8 mouse cellular contexts compared by ENCODE assay signal in genomic region chr4:132732148-132732684, GRCm38 (mm10). TPM values are rescaled to one million over a fixed set of nuclear protein-coding genes. Genes with fewer than 3 reads are reported as not detected.
DNase-seq lines count a peak whose midpoint lies in the region; ATAC-seq and TF ChIP-seq lines count a peak whose summit lies in the region.

Xkr8 (minus strand) TSS chr4:132732546.

- TF ChIP-seq POLR2A in testis, adult 2 months (IDR thresholded peaks at IDR 0.05; ENCODE audit: control insufficient read depth, low read depth, low read length) = peak; percentile 84

- no peaks in the 10 kb centered on the region for H3K27me3 ChIP-seq in heart, embryonic 13.5 days (replicated peaks)
- no peaks in the 10 kb centered on the region for H3K27me3 ChIP-seq in kidney, postnatal 0 days (ENCODE audit: insufficient read depth, low read length)
- no peaks in the 10 kb centered on the region for H3K27me3 ChIP-seq in liver, embryonic 16.5 days (ENCODE audit: control insufficient read depth, insufficient read depth, low read depth, low read length)
- H3K27me3 ChIP-seq in neural tube, embryonic 12.5 days (replicated peaks) = no peaks in the 10 kb centered on the region
- no peaks in the 10 kb centered on the region for H3K27me3 ChIP-seq in testis, adult 2 months (ENCODE audit: control insufficient read depth, insufficient read depth, low read length)

- H3K36me3 ChIP-seq in heart, embryonic 13.5 days = peaks cover 10% of the 10 kb centered on the region; the same call in 1 of the 2 replicates
- H3K36me3 ChIP-seq in kidney, postnatal 0 days (ENCODE audit: insufficient read depth, low read length) = no peaks in the 10 kb centered on the region
- H3K36me3 ChIP-seq in liver, embryonic 16.5 days (ENCODE audit: control insufficient read depth, insufficient read depth) = no peaks in the 10 kb centered on the region
- H3K36me3 ChIP-seq in neural tube, embryonic 12.5 days = peaks cover 9% of the 10 kb centered on the region
- H3K36me3 ChIP-seq in testis, adult 2 months (ENCODE audit: control insufficient read depth, insufficient read depth, low read length) = no peaks in the 10 kb centered on the region; the same call in 1 of the 2 replicates

- peak; percentile 45; the same call in 1 of the 2 replicates for TF ChIP-seq CTCF in kidney, postnatal 0 days (IDR thresholded peaks at IDR 0.05; ENCODE audit: low read depth)
- TF ChIP-seq CTCF in testis, adult 2 months (IDR thresholded peaks at IDR 0.05; ENCODE audit: control insufficient read depth, insufficient read depth, insufficient replicate concordance, low read depth, low read length) = peak; percentile 34; the same call in 1 of the 2 replicates

- no peaks in the 10 kb centered on the region for H3K9me3 ChIP-seq in heart, embryonic 13.5 days
- H3K9me3 ChIP-seq in kidney, postnatal 0 days (replicated peaks; ENCODE audit: low read length) = no peaks in the 10 kb centered on the region
- H3K9me3 ChIP-seq in liver, embryonic 16.5 days (replicated peaks; ENCODE audit: control insufficient read depth, low read length) = no peaks in the 10 kb centered on the region
- no peaks in the 10 kb centered on the region for H3K9me3 ChIP-seq in neural tube, embryonic 12.5 days

- peak within 1 kb of the TSS; percentile 82 for H3K9ac ChIP-seq in heart, embryonic 13.5 days
- H3K9ac ChIP-seq in kidney, postnatal 0 days (ENCODE audit: low read depth, low read length) = peak within 1 kb of the TSS; percentile 56
- peak within 1 kb of the TSS; percentile 51 for H3K9ac ChIP-seq in liver, embryonic 16.5 days (ENCODE audit: low read depth, low read length)
- peak within 1 kb of the TSS; percentile 68 for H3K9ac ChIP-seq in neural tube, embryonic 12.5 days

- peak; percentile 96 for DNase-seq in kidney, postnatal 0 days (ENCODE audit: low spot score)

- H3K4me2 ChIP-seq in heart, embryonic 13.5 days = peak within 1 kb of the TSS; percentile 97
- H3K4me2 ChIP-seq in kidney, postnatal 0 days (ENCODE audit: low read length) = peak within 1 kb of the TSS; percentile 88
- H3K4me2 ChIP-seq in liver, embryonic 16.5 days (ENCODE audit: low read depth, low read length) = peak within 1 kb of the TSS; percentile 88
- peak within 1 kb of the TSS; percentile 83 for H3K4me2 ChIP-seq in neural tube, embryonic 12.5 days (replicated peaks)

- H3K4me1 ChIP-seq in brown adipose tissue, adult 24 weeks (ENCODE audit: control insufficient read depth, insufficient read depth, insufficient read length, low read length) = 0 out of 2 replicates have a peak, but pooled peaks cover 3% of the 10 kb centered on the region
- peaks cover 11% of the 10 kb centered on the region for H3K4me1 ChIP-seq in heart, embryonic 13.5 days
- H3K4me1 ChIP-seq in kidney, postnatal 0 days (replicated peaks; ENCODE audit: insufficient read depth, low read length) = no peaks in the 10 kb centered on the region
- peaks cover 23% of the 10 kb centered on the region for H3K4me1 ChIP-seq in liver, embryonic 16.5 days (ENCODE audit: control insufficient read depth, low read depth, low read length)
- peaks cover 5% of the 10 kb centered on the region; the same call in 1 of the 2 replicates for H3K4me1 ChIP-seq in neural tube, embryonic 12.5 days
- peaks cover 29% of the 10 kb centered on the region for H3K4me1 ChIP-seq in testis, adult 2 months (ENCODE audit: control insufficient read depth, insufficient read depth, low read length)

- peak within 1 kb of the TSS; percentile 68 for H3K4me3 ChIP-seq in brown adipose tissue, adult 24 weeks (ENCODE audit: insufficient read depth, low read depth, low read length)
- H3K4me3 ChIP-seq in heart, embryonic 13.5 days = peak within 1 kb of the TSS; percentile 70
- peak within 1 kb of the TSS; percentile 56 for H3K4me3 ChIP-seq in kidney, postnatal 0 days (replicated peaks; ENCODE audit: low read depth, low read length)
- peak within 1 kb of the TSS; percentile 66 for H3K4me3 ChIP-seq in liver, embryonic 16.5 days (ENCODE audit: low read depth, low read length)
- peak within 1 kb of the TSS; percentile 54 for H3K4me3 ChIP-seq in neural tube, embryonic 12.5 days
- peak within 1 kb of the TSS; percentile 96 for H3K4me3 ChIP-seq in testis, adult 2 months (ENCODE audit: control insufficient read depth, low read depth, low read length)

- no peak within 1 kb of the TSS for H3K27ac ChIP-seq in brown adipose tissue, adult 24 weeks (replicated peaks; ENCODE audit: low read depth, low read length)
- H3K27ac ChIP-seq in heart, embryonic 13.5 days (replicated peaks) = no peak within 1 kb of the TSS; the same call in 1 of the 2 replicates
- no peak within 1 kb of the TSS for H3K27ac ChIP-seq in kidney, postnatal 0 days
- H3K27ac ChIP-seq in liver, embryonic 16.5 days (ENCODE audit: low read length) = no peak within 1 kb of the TSS
- H3K27ac ChIP-seq in neural tube, embryonic 12.5 days = no peak within 1 kb of the TSS
- H3K27ac ChIP-seq in testis, adult 2 months (ENCODE audit: control insufficient read depth, insufficient read depth, low read depth, low read length) = peak within 1 kb of the TSS; percentile 81

- WGBS in heart, embryonic 13.5 days = 1% methylated on average over 34 of the region's 34 CpGs
- whole genome bisulfite sequencing in kidney, postnatal 0 days = 2% methylated on average over 34 of the region's 34 CpGs
- 1% methylated on average over 34 of the region's 34 CpGs for WGBS in liver, embryonic 16.5 days (ENCODE audit: insufficient replicate concordance)
- 3% methylated on average over 34 of the region's 34 CpGs for WGBS in neural tube, embryonic 12.5 days

- peak; percentile 91 for ATAC-seq in CD4-positive, CD25-positive, alpha-beta regulatory T cell, adult 4 months
- peak; percentile 91 for ATAC-seq in erythroid progenitor cell, adult 5-6 weeks (replicated peaks; ENCODE audit: low FRiP score, poor library complexity, severe bottlenecking)
- ATAC-seq in heart, embryonic 13.5 days (ENCODE audit: extremely low read depth, insufficient number of reproducible peaks, low FRiP score, low TSS enrichment) = peak; percentile 92
- ATAC-seq in kidney, postnatal 0 days (replicated peaks; ENCODE audit: low FRiP score, low read depth) = peak; percentile 96
- peak; percentile 91 for ATAC-seq in liver, embryonic 16.5 days (ENCODE audit: low read depth)
- peak; percentile 89 for ATAC-seq in neural tube, embryonic 12.5 days (ENCODE audit: low FRiP score, low read depth)

RNA-seq across cellular contexts. Expression of gene Xkr8, which starts in this region (rescaled TPM):
- 10 to 100 TPM in 1 of 2 experiments, 1 to 10 TPM in 1; 5.4 to 14.9 TPM for polyA plus RNA-seq in CD4-positive, CD25-positive, alpha-beta regulatory T cell, adult 4 months (2017; shearing (Covaris generic))
- polyA plus RNA-seq in brown adipose tissue, adult 24 weeks (2012; ENCODE audit: insufficient read depth, insufficient read length, missing spikeins) = 2.5 and 2.7 TPM in 2 replicates
- total RNA-seq in erythroid progenitor cell, adult 5-6 weeks (2015; ENCODE audit: low replicate concordance) = 0.42 TPM in 1 of 2 replicates, not detected in the other
- 0.08 and 0.64 TPM in 2 replicates for total RNA-seq in erythroid progenitor cell, adult 5-6 weeks (2017; ENCODE audit: low replicate concordance)
- polyA plus RNA-seq in heart, embryonic 13.5 days (2015; fragmentation: Nextera tagmentation; extraction: Ambion mirVana) = 3.8 and 4.4 TPM in 2 replicates
- 4.2 and 4.4 TPM in 2 replicates for polyA plus RNA-seq in kidney, postnatal 0 days (2015; fragmentation: Nextera tagmentation; extraction: Ambion mirVana)
- 2.5 and 3.9 TPM in 2 replicates for polyA plus RNA-seq in liver, embryonic 16.5 days (2015; fragmentation: Nextera tagmentation; extraction: Ambion mirVana)
- 3.4 and 3.6 TPM in 2 replicates for polyA plus RNA-seq in neural tube, embryonic 12.5 days (2016; fragmentation: Nextera tagmentation; extraction: Ambion mirVana)
- polyA plus RNA-seq in testis, adult 2 months (2012; rRNA removed) = 141 and 155 TPM in 2 replicates

Comparison
In these comparisons a context has a peak if more than half of its experiments do, and no peak if none do; other contexts are left out.
1. Peak in ATAC-seq in erythroid progenitor cell, adult 5-6 weeks; RNA of the gene not detected or under 1 TPM.